Mouse (Mus musculus): ENCODE results near the gene Fip1l1.
A peak's percentile ranks its signal among the peaks of the same experiment; 100 is the strongest.

Gene Fip1l1

DNA sequence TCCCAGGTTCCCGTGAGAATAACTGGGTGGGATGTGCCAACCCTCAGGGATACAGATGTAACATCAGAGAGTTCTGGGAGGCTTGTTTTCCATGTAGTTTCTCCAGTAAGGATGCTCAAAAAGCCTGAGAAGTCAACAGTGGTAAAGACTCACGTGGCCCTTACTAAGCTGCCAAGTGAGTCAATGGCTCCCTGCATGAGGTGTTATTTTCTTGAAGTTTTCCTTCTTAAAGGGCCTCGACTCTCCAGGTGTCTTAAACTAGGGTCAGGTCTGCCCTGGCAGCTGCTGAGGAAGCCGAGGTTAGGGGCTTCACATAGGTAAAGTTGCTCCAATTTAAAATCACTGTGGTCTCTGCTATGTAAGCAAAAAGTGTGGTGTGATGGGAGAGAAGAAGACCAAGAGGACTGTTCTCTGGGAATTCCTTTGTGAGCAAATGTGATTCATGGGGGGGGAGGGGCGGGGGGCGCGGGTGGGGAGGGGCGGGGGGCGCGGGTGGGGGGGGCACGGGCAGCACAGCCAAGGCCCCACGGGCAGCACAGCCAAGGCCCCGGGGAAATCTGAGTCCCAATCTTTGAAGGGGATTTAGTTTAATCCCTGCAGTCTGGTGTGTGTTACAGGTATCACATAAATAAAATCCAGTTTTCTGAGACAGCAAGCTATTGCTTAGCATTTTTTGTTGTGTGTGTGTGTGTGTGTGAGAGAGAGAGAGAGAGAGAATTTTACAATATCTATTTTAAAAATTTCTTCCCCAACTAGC, 82.7 kb downstream of the Fip1l1 start:
- no peak for DNase-seq (ENCODE audit: low spot score)

DNA sequence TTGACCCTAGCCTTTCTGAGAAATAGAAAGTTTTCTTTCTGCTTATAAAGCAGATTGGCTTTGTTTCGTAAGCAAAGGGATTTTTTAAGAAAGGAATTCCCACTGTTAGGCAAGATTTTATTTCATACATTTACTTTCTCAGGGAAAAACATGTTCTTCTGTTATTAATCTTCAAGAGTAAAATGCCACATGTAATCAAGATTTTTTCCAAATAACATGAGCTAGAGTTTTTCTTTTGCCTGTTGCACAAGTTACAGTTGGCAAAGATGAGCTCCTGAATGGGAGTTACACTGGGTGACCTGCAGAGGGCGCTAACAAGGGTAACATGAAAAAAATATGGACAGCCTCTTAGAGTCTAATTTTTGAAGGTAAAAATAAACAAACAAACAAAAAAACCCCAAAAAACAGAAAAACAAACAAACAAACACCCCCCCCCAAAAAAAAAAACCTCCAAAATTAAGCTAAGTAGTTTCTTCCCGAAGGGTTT, 83.4 kb downstream of the Fip1l1 start:
- peak; percentile 54 for DNase-seq (ENCODE audit: low spot score)

DNA sequence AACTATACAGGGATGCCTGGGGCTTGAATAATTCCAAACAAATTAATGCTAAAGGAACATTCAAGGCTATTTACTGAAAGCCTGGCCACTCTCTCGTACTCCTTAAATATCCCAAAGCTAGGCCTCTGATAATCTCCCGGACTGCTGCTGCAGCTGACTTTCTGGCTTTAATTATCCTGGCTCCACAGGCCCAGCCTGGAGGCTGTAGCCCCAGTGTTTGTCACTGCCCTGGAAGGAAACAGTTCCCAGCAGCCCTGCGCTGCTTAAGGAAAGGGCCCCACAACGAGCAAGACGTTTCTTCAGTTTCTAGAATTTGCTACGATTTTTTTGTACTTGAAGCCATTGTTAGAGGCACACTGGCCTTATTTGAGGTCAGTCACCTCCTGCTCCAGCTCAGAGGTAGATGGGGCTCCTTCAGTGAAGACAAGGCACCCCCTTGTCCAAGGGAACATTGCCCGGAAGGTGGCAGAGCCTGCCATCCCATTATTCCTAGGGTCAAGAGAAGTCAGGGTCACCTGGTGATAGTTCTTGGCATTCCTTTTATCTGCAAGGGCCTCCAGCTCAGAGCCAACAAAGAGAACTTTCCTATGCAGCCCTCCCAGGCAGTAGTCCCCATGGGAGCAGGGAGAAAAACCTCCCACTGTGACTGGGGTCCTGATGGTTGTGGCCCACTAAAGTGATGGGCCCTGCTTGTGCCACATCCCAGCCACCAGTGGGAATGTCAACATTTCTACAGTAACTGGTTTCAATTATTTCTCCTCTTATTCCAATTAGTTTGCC, 86.6 kb downstream of the Fip1l1 start:
- DNase-seq (ENCODE audit: low spot score): peak; percentile 53

DNA sequence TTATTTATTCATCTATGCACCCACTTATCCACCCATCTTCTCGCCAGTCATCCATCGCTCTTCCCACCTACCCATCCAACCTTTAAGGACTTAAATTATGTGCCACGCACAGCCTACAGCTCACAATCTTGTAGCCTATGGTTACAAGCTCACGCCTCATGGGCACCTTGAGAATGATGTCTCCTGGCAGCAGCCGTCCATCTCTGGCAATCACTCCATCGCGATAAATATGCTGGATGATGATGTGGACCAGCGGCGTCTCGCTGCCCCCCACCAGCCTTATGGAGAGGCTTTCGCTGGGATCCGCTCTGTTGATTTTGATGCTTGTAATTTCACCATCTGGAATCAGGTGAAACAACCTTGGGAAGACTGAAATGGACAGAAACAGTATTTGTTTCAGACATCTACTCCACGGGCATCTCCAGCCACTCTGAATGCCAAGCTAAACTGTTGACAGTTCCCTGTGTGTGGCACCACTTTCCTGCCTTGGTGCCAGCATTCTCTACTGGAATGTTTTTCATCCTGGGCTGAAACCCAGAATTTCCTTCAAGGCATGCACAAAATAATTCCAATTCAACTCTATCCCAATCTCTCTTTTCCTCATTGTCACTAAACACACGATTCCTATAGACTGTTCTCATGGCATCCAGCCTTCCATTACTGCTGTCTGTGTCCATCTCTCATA, 88.2 kb downstream of the Fip1l1 start:
- DNase-seq (ENCODE audit: low spot score): no peak

DNA sequence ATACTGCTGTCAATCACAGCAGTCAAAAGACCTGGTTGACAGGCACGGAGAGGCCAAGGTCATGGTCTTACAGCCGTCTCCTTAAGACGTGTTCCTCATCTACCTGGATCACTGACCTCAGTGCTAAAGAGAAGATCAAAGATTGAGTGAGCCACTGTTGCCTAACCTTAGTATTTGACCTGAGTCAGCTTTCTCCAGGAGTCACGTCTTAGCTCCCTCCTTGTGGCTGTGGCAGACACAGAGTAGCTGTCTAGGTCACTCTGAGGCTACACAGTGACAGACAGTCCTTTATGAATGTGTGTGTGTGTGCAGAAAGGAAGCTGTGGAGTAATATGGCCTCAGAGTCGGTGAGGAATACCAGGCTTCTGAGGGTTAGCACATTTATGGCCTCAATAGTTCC, 89.1 kb downstream of the Fip1l1 start:
- DNase-seq (ENCODE audit: low spot score): no peak

DNA sequence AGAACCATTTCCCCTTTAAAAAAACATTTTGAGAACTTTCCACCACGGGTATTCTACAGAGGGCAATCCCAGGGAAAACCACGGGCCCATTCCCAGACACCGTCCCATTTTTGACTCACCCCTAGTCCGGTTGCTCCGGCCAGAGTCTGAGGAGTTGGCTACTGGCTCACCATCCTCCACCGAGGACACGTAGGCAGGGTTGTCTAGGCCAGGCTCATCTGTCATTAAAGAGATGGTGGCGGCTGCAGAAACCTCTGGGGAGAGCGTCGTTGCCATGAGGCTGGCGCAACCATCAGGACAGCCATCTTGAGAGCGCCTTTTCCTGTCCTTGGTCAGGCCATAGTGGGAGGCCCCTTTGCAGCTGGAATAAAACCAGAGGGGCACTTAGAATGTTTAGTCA, 92.8 kb downstream of the Fip1l1 start:
- DNase-seq (ENCODE audit: low spot score): no peak

DNA sequence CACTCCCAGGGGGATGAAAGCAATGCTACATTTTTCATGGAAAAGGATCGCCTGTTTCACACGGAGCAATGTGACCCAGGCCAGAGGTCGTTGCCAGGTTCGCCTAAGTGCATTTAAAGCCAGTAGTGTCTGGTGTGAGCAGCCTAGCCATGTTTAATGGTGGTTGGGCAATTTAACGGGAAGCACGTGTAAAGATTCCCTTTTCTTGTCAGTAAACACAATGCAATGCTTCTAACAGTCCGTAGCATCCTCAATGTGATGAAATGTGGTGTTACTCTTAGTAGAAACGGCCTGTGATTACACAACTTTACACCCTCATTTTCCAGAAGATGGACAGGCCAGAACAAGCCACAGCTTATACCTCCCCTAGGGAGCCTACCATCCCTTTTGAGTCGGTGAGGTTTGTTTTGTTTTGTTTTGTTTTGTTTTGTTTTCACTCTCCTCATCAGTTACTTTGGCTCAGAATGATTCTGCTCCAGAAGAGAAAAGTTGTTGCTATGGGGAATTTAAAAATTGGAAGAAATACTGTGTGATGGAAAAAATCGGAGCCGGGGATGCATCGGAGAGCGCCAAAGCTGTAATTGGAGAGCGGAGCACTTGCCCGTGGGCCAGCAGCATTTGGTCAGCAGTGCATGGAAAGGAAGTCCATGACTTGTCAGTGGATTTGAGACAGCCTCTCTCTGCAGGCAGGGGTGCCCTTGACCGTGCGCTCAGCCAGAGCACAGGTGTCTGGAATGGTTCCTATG, 97.3 kb downstream of the Fip1l1 start:
- DNase-seq (ENCODE audit: low spot score): peak; percentile 57

DNA sequence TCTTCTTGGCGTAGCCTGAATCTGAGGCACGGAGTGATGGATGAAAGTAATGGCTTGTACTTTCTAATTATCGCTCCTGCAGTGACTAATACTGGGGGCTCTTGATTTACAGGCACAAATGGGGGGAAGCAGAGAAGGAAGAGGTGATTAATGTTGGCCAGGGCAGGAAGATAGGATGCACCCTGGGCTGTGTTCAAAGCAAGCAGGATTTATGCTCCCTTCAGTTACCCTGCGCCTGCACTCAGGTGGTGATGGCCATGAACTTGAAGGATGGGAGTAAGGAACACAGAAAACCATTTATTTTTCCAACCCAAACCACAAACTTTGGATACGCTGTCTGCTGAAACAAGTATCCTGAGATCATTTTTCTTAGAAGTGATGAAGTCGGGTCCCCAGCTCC, 98.2 kb downstream of the Fip1l1 start:
- no peak for DNase-seq (ENCODE audit: low spot score)

DNA sequence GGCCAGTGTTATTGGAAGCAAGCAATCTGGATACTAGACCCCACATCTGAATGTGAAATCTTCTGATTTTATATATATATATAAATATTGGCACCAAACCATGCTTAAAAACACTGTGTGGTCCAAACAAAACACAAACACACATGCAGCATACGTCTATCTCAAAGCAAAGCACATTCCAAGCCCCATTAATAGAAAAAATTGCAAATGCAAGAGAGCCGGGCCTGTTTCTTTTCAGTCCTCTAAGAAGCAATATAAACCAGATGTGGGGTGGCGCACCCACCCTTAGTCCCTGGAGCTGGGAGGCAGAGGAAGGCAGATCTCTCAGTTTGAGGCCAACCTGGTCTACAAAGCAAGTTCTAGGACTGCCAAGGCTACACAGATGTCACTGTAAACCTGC, 99.1 kb downstream of the Fip1l1 start:
- no peak for DNase-seq (ENCODE audit: low spot score)

DNA sequence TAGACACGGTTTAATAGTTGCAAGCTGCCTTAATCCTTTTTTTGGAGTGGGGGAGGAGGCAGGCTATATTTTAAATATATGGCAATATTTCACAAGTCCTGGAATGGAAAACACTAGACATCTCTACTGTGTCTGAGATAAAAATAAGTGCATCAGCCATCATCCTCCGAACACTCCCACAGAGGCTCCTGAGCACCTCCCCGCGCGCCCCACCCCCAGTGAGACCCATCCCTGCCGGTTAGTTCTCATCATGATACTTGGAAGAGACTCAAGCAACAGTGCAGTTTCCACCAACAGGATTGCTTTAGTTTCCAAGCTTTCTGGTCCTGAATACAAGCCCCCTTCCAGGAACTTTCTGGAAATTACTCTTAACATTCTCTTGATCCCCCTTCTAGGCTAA, 104.3 kb downstream of the Fip1l1 start:
- no peak for DNase-seq (ENCODE audit: low spot score)

DNA sequence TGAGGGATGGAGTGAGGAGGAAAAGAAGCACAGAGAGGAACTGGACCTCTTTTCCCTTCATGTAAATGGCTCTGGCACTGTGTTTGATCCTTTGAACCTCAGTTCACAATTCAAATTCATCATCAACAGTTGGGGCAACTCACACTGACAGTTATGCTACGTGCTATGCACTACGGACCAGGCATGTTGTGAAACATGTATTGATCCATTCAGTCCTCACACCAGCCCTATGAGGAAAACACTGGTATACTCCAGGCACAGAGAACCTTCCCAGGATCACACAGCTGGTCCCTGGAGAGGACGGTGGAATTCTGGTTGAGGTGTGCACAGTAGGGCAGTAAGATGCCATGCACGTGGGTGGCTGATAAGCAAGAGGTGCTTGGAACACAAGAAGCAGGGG, 105.3 kb downstream of the Fip1l1 start:
- DNase-seq (ENCODE audit: low spot score): no peak

DNA sequence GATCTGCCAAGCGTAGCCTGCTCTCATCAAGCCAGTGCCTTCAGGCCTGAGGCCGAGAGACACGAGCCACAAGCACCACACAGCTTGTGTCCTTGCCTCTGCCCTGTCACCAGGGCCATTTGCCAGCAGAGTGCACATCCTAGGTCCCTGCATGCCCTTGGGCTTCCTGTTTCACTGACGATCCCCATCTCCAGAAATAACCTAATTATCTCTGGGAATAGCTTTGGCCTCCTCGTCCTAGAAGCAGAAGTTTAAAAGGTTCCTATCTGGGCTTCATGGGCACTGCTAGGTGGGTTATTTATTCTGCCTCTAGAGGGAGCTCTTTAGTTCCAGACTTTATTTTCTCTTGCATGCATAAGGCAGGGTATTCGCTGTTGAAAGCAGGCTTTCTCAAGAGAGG, 105.8 kb downstream of the Fip1l1 start:
- peak; percentile 67 for DNase-seq (ENCODE audit: low spot score)

DNA sequence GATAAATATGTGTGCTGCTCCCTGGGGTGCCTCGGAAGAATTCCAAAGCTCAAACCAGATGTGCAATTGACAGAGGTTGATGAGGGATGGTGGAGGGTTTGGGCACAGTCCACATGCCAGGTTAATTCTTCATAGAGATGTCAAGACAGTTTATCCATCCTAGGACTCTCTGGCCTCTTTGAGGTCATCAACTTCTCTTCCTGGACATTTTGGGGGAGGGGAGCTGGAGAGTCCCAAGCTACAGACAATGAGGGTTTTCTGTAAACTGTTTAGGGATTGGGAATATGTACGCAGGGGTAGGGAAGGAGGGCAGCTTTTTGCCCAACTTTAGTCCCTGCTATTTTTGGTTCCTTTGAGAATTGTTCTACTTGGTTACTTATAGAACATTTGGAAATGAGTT, 107.0 kb downstream of the Fip1l1 start:
- DNase-seq (ENCODE audit: low spot score): no peak

DNA sequence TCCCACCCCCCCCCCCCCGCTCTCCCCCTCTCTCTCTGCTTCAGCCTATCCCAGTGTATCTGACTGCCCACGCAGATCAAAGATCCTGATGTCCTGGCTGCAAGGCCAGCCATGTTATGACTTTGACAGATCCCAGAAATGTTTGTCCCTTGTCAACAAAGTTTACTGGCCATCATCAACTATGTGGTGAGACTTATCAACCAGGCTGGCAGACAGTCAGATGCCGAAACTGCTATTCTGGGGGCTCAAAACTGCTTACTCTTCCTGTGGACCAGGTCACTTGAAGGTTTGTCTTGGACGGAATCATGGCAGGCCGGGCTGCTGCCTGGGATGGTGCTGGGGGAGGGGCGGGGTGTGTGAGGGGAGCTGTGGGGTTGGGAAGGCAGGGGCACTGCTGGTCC, 112.3 kb downstream of the Fip1l1 start:
- DNase-seq (ENCODE audit: low spot score): no peak

DNA sequence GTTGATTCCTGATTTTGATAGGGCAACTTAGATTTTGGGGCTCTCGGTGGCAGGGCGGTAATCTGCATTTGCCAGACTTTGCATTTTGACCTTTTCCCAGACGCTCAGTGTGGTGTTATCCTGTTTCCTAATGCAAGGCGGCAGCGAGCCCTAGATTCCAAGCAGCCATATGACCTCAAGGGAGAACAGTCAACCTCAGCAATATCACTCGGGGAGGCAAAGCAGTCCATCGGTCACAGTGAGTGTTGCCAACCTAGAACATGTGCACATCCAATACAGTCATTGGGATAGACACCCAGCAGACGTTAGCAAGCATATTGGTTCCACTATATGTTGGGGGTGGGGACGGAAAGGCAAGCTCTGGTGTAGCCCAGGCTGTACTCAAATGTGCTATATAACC, 113.0 kb downstream of the Fip1l1 start:
- DNase-seq (ENCODE audit: low spot score): no peak

Data from embryo, embryonic 10.5 days (tissue).